Mouse (Mus musculus) layer of hippocampus, postnatal 14 days (tissue): Measurements from ENCODE around the gene Sppl3. TPM values are rescaled to one million over a fixed set of nuclear protein-coding genes. Genes with fewer than 3 reads are reported as not detected.
A peak's percentile ranks its signal among the peaks of the same experiment; 100 is the strongest.

ENCODE experiments used
- DNase-seq, 2 experiments: peaks; one replicate each; pipeline ENCODE4 v3.0.0; 2021 to 2022; ENCODE audit warnings: low spot score in 2 of 2, mixed read lengths in 1 of 2
- long read RNA-seq, 2 experiments: library from polyadenylated mRNA; stranded (forward); transcript quantifications; one replicate each; pipeline ENCODE4 v2.0.0; 2021
- total RNA-seq, 2 experiments: library from RNA; stranded (reverse); gene quantifications; 2 replicates each; pipeline ENCODE4 v1.2.3; 2021

The Sppl3 gene
- 10 to 100 TPM; 89.6 to 90.5 TPM for total RNA-seq
- long read RNA-seq, experiment 1, transcript Sppl3-201 (11 exons, 3,204 nt) = major isoform, 148 of 178 reads
- long read RNA-seq, experiment 1, partial matches to known transcripts = 10 of 178 reads
- long read RNA-seq, experiment 1, other reads (novel, unspliced or antisense) = 20 of 178 reads
- long read RNA-seq, experiment 2, transcript Sppl3-201 (11 exons, 3,204 nt) = major isoform, 152 of 187 reads
- long read RNA-seq, experiment 2, partial matches to known transcripts = 9 of 187 reads
- long read RNA-seq, experiment 2, other reads (novel, unspliced or antisense) = 26 of 187 reads

DNA sequence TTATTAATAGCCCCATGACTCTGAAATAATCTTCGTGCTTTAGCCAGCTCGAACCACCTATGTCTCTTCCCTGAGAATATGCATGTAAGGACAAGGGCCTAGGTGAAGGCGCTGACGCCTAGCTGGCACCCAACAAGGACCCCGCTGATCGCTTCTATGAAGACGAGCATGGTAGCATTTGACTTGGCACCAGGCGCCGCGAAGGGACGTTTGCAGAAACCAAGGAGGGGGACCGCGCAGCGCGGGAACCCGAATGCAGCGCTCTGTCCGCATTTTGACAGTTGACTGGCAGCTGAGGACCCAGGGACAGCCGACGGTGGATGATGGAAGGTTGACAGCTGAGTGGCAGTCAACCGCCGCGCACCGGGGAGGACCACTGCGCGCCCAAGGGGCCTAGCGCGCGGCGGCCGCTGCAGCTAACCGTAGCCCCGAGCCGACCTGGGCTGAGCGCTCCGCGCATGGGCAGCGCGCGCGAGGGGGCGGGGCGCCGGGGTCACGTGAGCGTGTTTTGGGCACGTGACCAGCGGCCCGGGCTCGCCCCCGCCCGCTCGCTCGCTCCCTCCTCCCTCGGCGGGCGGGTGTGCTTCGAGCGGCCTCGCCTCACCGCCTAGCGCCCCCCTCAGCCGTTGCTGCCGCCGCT is at the start of gene Sppl3:
Gene Sppl3, plus strand, starts transcription at position 561 of the 640 bp plus-strand sequence.
- peak; percentile 92 to 94 for DNase-seq

DNA sequence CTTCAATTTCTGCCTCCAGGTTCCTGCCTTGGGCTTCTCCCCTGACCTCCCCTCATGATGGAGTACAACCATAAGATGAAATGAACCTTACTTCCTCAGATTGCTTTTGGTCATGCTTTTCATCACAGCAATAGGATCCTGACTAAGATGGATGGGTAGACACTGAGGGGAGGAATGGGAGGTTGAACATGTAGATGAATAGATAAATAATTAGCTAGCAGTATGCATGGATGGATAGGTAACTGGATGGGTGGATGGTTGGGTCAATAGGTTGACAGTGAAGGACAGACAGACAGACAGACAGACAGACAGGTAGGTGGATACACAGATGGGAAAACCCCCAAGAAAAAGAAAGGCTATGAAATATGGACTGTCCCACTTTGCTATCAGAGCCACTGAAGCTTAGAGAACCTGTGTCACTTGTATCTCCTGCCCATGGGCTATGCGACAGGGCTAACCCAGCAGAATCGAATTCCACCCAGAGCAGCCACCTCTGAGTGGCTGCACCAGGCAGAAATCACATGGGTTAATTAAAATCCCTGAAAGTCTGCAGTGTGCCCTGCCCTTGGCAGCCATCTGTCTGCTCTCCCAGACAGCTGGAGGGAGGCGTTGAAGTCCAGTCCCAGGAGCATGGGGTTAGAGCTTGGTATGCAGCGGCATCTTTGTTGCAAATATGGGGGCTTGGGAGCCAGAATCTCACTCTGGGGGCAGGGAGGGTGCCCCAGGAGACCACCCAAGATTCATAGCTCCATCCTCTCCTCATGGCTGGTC is 49.2 kb upstream of the Sppl3 start:
- DNase-seq = no peak

DNA sequence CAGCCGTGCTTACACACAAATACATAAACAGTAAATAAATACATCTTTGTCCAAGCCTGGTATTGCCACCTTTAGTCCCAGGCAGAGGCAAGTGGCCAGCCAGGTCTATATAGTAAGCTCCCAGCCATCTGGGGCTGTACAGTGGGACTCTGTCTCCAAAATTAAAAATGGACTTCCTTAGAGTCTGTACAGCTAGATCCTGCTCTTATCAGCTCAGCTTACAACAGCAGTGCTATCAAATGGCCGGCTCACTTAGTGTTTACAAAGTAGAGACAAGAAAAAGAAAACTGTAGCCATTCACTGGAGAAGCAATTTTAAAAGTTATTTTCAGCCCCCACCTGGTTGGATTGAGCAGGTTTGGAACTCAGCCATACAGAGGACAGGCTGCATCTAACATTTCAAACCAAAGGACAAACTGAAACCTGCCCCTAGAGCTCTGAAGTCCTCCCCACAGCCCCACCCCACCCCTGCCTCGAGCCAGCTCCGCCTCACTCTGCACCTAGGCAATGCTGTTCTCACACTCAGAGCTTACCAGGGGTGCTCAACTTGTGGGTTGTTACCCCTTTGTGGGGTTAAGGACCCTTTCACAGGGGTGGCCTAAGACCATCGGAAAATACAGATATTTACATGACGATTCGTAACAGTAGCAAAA is 46.5 kb upstream of the Sppl3 start:
- no peak for DNase-seq

DNA sequence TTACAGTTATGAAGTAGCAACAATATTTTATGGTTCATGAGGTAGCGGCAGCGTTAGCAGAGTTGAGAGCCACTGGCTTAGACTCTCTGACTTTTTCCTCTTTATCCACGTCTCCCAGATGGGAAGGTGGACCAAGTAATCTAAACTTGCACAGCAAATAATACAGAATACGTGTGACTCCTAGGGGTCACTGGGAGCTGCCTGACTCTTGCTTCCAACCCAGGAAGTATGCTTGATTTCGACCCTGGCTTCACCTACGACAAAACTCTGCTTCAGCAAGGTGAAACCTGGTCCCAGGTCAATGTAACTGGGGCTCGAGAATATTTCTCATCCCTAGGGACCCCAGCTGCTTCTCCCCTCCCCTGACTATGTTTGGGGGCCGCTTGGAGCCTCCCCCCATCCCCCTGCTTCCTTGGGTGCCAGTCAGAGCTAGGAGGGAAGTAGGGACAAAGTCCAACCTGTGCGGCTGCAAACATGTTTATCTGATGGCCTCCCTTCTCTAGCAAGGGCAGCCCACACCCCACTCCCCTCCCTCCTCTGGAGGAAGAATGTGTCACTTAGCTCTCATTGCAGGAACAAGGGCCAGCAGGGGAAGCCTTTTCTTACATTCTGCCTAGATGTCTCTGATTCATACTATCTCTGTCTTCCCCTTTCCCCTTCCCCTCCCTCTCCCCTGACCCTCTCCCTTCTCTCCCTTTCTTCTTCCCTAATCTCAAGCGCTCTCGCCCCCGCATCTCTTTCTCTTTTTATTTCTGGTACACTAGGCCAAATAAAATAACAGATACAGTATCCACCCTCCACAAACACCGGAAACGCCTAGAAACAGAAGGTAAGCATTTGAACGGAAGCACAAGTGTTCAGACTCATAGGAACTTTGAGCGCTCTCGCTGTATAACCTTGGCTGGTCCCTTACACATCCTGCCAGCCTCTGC is 45.7 kb upstream of the Sppl3 start:
- no peak for DNase-seq

DNA sequence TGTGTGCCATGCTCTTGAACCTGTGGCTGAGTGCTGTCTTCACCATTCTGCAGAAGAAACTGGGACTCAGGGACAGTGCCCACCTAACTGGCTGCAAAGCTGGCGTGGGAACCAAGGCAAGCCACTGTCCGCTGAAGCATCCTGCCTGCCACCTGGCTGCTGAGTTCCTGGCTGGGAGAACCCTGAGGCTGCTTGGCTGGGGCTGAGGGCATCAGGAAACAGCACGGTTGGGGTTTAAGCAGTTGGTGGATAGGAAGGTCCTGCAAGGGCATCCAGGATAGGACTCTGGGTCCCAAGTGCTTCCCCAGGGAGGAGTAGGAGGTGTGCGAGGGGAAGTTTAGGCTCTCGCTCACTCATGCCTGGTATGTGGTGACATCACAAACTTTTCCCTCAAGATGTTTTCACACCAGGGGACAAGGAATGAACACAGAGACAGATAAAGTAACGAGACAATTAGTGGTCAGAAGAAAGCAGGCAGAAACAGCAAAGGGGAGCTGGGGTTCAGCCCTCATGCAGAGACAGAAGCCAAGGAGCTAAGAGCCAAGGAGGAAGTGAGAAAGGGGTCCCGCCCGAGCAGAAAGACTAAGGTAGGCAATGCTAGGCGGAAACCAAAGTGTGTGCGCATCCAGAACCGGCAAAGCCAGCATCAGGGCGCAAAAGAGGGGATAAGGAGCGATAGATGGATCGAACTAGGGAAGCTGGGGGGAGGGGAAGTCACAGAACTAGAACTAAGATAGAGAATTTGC is 43.2 kb upstream of the Sppl3 start:
- DNase-seq = no peak

DNA sequence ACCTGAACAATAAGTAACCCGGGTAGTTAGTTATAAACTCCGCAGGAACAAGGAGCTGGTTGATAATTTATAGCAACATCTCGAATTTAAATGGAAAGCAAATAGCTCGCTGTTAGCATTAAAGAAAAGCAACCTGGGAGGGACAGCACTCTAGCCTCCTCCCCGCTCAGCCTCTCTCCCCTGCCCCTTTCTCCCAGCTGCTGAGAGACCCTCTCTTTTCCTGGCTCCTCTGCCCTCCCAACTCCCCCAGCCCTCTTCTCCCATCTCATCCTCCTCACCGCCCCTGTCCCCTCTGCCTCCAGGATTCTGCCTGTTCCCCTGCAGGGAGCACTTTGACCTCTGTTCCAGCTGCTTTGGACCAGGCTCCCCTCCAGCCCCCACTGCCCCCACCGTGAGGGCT is 42.3 kb upstream of the Sppl3 start:
- no peak for DNase-seq

DNA sequence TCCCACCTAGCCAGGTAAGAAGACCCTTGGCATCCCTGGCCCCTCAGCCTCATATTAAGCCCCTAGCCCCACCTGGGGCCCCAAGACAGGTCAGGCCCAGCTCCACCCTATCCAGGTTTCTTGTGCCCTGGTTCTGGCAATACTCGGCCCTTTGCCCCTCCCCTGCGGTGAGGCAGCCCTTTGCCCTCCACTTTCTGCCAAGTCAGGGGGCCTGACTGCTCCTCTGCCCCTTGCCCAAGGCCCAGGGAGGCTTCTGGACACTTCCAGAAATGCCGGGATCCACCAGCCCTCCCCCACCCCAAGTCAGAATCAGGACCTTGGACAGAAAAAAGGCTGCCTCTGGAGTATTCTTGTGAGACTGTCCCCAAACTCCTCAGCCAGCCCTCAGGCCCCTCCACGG is 41.9 kb upstream of the Sppl3 start:
- DNase-seq = no peak

DNA sequence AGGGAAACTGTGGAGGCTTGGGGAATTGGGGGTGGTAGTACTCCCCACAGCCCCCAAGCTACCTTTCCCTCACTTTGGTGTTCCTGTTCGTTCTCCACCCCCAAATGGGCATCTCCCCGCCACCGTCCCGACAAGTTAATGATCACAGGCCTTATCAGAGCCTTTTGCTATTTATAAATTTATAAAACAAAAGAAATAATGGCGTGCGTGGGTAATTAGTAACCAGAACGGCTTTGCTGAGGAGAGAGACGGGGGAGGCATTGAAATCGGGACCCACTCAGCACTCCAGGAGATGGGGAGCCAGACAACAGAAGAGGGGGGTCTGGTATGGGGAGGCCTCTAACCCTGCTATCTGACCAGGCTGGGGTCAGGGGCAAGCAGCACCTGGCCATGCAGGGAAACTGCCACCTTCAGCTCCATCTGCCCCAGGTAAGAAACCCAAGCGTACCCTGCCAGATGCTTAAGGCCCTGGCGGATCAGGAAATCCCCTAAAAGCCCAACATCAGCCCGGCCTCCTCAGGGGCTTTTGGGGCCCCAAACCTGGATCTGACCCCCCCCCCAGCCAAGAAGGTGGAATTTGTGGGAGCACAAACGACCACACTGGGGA is 41.2 kb upstream of the Sppl3 start:
- no peak for DNase-seq

DNA sequence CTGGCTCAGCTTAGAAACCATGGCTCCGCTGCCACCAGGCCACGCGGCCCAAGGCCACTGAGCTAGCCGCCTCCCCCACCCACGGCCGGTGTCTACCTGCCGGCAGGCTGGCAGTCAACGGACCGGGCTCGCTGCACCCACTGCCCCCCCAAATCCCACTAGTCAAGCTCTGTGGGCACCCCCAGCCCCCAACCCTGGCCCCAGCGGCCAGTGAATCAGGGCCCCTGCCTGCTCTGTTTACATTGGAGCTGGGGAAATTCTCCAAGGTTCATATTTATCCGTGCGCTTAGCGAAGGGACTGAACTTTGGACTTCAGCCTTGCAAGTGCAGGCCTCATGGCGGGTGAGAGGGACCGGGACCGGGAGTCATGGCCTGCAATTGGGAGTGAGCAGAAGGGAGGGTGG is 40.1 kb upstream of the Sppl3 start, which contains the start of gene Hnf1a:
Gene Hnf1a, minus strand, starts transcription at position 271 of the 404 bp plus-strand sequence.
- no peak for DNase-seq

DNA sequence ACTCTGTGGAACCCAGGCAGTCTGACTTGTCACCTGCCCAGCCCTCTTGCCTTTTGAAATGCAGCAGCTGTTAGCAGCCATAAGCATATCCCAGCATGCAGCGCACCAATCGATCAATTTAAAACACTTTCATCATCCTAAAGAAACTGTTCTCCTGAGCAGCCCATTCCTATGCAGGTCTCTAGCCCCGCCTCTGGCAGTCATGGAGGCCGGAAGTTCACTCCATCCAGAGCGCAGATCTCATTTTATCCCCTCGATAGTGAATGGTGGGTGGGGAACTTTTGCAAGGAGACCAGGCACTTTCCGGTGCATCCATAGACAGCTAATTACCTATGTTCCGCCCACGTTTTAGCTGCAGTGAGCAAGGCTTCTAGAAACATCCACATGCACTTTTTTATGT is 38.7 kb upstream of the Sppl3 start:
- no peak for DNase-seq

DNA sequence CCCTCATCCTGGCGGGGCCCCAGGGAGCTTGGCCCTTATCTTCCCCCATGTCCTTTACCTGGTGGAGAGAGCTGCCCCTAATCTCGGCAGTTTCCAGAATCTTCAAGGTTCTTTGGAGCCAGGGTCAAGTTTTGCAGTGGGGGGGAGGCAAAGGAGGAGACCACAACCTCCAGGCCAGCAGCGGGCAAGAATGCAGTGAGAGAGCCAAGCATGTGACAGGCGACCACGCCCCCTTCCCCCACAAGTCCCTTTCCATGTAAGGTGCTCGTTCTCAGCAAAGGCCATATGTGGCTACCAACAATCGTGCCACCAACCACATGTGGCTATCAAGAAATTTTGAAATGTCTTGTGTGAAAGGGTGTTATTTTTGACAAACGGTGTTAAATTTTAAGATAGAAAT is 37.8 kb upstream of the Sppl3 start:
- no peak for DNase-seq

DNA sequence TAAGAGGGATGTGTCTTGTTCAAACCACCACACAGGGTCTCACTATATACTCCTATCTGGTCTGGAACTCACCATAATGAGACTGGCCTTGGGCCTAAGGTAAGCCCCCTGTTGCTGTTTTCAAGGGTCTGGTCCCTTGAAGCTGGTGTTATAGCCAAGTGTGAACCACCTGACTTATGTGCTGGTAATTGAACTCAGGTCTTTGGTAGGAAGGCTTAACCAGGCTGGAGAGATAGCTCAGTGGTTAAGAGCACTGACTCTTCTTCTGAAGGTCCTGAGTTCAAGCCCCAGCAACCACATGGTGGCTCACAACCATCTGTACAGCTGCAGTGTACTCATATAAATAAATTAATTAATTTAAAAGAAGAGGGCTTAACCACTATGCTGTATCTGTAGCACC is 34.0 kb upstream of the Sppl3 start:
- DNase-seq = no peak

DNA sequence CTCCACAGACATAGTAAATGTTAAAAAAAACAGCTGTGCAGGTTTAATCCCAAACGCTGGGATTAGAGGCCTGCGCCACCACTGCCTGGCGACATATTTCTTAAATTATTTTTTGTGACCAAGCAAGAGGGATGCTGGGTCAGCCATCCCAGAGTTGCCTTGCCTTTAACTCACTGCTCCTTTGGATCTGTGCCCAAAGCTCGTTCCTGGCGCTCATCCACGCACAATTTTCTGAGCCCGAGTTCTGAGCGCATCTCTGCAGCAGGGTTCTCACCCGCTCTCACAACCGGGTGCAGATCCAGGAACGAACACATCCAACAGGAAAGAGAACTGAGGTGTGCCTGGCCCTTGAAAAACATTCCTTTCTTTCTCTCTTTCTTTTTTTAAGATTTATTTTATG is 32.5 kb upstream of the Sppl3 start:
- DNase-seq = peak in 1 of 2 experiments; percentile 7

DNA sequence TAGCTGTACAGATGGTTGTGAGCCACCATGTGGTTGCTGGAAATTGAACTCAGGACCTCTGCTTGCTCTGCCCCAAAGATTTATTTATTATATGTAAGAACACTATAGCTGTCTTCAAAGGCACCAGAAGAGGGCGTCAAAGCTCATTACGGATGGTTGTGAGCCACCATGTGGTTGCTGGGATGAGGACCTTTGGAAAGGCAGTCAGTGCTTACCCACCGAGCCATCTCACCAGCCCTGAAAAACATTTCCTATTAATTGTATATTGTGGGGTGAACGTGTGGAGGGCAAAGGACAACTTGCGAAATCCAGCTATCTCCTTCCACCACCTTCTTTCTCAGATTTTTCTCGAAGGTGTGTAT is 32.1 kb upstream of the Sppl3 start:
- DNase-seq = peak in 1 of 2 experiments; percentile 18

DNA sequence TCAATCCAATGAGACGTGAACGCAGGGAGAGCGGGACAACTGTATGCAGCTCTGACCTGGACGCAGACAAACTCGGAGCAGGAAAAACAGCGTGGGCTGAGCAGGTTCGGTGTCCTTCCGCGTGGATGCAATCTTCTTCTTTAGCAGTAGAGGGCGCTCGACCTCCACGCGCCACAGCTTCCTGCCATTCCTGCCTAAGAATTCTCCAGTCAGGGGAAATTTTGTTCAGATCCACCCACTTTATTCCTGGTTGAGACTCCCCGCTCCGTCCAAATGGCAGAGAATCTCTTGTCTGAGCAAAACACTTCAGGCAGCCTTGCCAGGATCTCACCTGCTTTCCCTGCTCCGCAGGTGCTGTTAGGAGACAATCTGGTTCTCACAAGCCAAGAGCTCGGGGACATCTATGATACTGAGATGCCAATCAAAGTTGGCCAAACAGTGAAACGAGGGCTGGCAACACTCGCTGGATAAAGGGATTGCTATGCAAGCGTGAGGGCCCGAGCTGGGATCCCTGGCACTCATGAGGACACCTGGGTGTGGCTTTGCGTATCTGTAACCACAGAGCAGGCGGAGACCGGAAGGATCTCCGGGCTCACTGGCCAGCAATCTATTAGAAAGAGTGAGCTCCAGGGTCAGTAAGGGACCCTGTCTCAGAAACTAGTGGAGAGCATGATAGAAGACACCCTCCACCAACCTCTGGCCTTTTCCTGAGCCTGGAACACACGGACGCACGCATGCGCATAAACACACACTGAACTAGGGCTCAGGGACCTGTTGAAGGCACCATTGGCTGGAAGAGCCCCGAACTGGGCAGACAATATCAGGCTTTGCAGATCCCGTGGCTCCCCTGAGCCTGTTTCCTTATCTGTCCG is 31.5 kb upstream of the Sppl3 start:
- peak; percentile 78 to 84 for DNase-seq

DNA sequence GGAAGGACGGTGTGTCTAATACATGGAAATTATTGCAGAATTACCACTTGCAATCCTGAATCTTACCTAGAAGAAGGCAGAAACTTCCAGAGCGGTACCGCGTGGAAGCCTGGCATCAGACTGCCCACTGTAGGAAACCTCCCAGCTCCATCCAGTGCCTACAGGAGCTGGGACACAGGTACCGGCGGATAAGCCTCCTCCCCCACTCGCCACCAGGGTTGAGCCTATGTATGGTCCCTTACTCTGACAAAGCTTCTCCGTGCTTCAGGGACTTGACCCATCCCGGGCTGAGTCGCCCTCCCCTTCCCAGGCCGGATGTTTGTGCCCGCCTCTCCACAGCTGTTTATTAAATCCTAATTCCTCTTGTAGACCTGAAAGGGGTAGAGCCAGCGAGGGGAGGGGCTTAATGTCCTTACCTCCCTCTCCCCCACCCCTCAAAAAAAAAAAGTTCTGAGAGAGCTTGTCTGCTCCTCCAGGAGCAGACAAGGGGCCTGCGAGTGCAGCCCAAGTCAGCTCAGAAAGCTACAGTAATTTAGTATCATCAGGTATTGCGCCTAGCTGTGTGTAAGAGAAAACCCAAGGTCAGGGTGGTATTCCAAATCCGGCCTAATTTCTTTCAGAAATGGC is 30.7 kb upstream of the Sppl3 start:
- no peak for DNase-seq

DNA sequence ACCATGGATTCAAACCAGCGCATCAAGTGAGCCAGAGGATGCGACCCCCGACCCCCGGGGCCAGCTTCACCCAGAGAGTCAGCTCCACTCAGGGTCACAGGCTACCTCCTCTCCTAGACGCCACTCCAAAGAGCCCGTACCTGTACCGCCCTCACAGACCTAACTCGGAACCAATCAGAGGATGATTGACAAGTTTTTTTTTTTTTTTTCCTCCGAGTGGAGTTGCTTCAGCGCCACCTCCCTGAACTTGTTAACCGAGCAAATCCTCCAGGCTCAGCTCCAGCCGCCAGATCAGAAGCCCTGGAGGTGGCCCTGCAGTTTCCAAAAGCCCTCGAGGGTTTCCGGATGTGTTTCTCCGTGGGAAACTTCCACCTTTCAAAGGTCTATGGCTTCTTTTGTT is 28.9 kb upstream of the Sppl3 start:
- no peak for DNase-seq

DNA sequence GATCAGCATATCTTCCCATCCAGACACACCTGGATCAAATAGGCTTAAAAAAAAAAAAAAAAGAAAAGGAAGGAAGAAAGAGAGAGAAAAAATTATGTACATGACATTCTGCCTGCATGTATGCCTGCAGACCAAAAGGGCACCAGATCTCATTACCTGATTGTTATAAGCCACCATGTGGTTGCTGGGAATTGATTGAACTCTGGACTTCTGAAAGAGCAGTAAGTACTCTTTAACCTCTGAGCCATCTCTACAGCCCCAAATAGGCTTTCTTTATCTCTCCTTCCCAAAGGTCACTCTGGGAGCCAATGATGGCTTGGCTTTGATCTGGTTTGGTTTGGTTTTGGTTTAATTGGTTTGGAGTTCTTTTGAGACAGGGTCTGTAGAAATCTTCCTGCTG is 25.9 kb upstream of the Sppl3 start:
- no peak for DNase-seq
